Mouse (Mus musculus): ENCODE data around the gene Gm27021.

The Gm27021 gene

GRCm38 (mm10) chr8:120602672-120603071 lies 65.2 kb downstream of the Gm27021 start:
- DNase-seq (ENCODE audit: low read depth, low spot score): no peak

- peak; percentile 74 for DNase-seq (ENCODE audit: low read depth, low spot score)
Measured at GRCm38 (mm10) chr8:120599504-120599903, 68.4 kb downstream of the Gm27021 start.

GRCm38 (mm10) chr8:120598579-120598978 lies 69.3 kb downstream of the Gm27021 start:
- DNase-seq (ENCODE audit: low read depth, low spot score): no peak

GRCm38 (mm10) chr8:120595963-120596362 lies 71.9 kb downstream of the Gm27021 start:
- peak; percentile 80 for DNase-seq (ENCODE audit: low read depth, low spot score)

GRCm38 (mm10) chr8:120594571-120594970 lies 73.3 kb downstream of the Gm27021 start:
- DNase-seq (ENCODE audit: low read depth, low spot score): peak; percentile 52

- no peak for DNase-seq (ENCODE audit: low read depth, low spot score)
Measured at GRCm38 (mm10) chr8:120591587-120592292, 76.1 kb downstream of the Gm27021 start.

- peak; percentile 35 for DNase-seq (ENCODE audit: low read depth, low spot score)
Measured at GRCm38 (mm10) chr8:120589921-120590320, 78.0 kb downstream of the Gm27021 start.

- peak; percentile 100 for DNase-seq (ENCODE audit: low read depth, low spot score)
Measured at GRCm38 (mm10) chr8:120588908-120589771, 78.7 kb downstream of the Gm27021 start, which contains the start of gene Gins2. TSS of gene Gins2 (minus strand) at chr8:120589304.

GRCm38 (mm10) chr8:120585521-120585920 lies 82.4 kb downstream of the Gm27021 start:
- no peak for DNase-seq (ENCODE audit: low read depth, low spot score)

- DNase-seq (ENCODE audit: low read depth, low spot score): no peak
Measured at GRCm38 (mm10) chr8:120581811-120582210, 86.1 kb downstream of the Gm27021 start.

- DNase-seq (ENCODE audit: low read depth, low spot score): no peak
Measured at GRCm38 (mm10) chr8:120581329-120581728, 86.5 kb downstream of the Gm27021 start.

GRCm38 (mm10) chr8:120580336-120581000 lies 87.4 kb downstream of the Gm27021 start:
- no peak for DNase-seq (ENCODE audit: low read depth, low spot score)

GRCm38 (mm10) chr8:120577821-120578220 lies 90.1 kb downstream of the Gm27021 start:
- no peak for DNase-seq (ENCODE audit: low read depth, low spot score)

GRCm38 (mm10) chr8:120575801-120576200 lies 92.1 kb downstream of the Gm27021 start:
- DNase-seq (ENCODE audit: low read depth, low spot score): no peak

- no peak for DNase-seq (ENCODE audit: low read depth, low spot score)
Measured at GRCm38 (mm10) chr8:120574941-120575340, 92.9 kb downstream of the Gm27021 start.

GRCm38 (mm10) chr8:120573866-120574265 lies 94.0 kb downstream of the Gm27021 start:
- DNase-seq (ENCODE audit: low read depth, low spot score): no peak

GRCm38 (mm10) chr8:120572534-120572933 lies 95.3 kb downstream of the Gm27021 start:
- no peak for DNase-seq (ENCODE audit: low read depth, low spot score)

GRCm38 (mm10) chr8:120571561-120571960 lies 96.3 kb downstream of the Gm27021 start:
- no peak for DNase-seq (ENCODE audit: low read depth, low spot score)

- peak; percentile 60 for DNase-seq (ENCODE audit: low read depth, low spot score)
Measured at GRCm38 (mm10) chr8:120569939-120570715, 97.8 kb downstream of the Gm27021 start.

GRCm38 (mm10) chr8:120569123-120569522 lies 98.8 kb downstream of the Gm27021 start:
- DNase-seq (ENCODE audit: low read depth, low spot score): no peak

- no peak for DNase-seq (ENCODE audit: low read depth, low spot score)
Measured at GRCm38 (mm10) chr8:120568164-120568798, 99.6 kb downstream of the Gm27021 start.

Measured in A20 (cell line).